Mouse (Mus musculus): ENCODE data around the gene 1700001C02Rik.

DNA sequence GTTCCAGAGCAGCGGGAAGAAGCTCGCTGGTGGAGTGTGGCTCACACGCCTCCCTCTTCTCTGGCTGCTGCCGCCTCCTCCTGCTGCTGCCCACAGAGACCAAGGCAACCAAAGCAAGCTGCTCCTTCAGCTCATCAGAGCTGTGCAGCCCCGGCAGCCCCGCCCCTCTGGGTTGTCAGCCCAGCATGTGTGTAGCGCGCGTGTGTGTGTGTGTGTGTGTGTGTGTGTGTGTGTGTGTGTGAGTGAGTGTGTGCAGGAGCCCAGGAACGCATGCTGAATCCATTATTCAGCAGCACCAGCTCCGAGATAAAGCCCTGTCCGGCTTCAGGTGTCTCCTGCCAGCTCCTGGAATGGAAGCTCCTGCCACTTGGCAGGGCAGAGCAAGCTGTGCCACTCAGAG, 4.0 kb upstream of the 1700001C02Rik start, which contains the start of gene Otof:
- no peak for TF ChIP-seq E2F4 (IDR thresholded peaks at IDR 0.05; ENCODE audit: insufficient read depth)
- no peak for TF ChIP-seq MAX (IDR thresholded peaks at IDR 0.05; ENCODE audit: low read depth)
- TF ChIP-seq MYOG (IDR thresholded peaks at IDR 0.05; ENCODE audit: control insufficient read depth in 1 of 3, insufficient read depth in 1 of 3, insufficient read length in 2 of 3, low read depth in 2 of 3): no peak
- no peak for TF ChIP-seq SRF (IDR thresholded peaks at IDR 0.05; ENCODE audit: control insufficient read depth, insufficient read length, low read depth)
- no peak for TF ChIP-seq POLR2A (IDR thresholded peaks at IDR 0.05; ENCODE audit: insufficient read length, low read depth)
- no peak for TF ChIP-seq CEBPB (IDR thresholded peaks at IDR 0.05; ENCODE audit: insufficient read depth, poor library complexity, severe bottlenecking)
- no peak for TF ChIP-seq POLR2AphosphoS2 (IDR thresholded peaks at IDR 0.05; ENCODE audit: insufficient read length, low read depth)
- no peak for TF ChIP-seq USF1 (IDR thresholded peaks at IDR 0.05; ENCODE audit: low read depth)
- TF ChIP-seq TCF3 (IDR thresholded peaks at IDR 0.05; ENCODE audit: insufficient read length, low read depth): no peak
